Mouse (Mus musculus) frontal cortex, adult 2 months (tissue): Measurements from ENCODE around the gene Gimap1. TPM values are rescaled to one million over a fixed set of nuclear protein-coding genes. Genes with fewer than 3 reads are reported as not detected.

Experiments used
- DNase-seq, 2 experiments: peaks; one replicate each; pipeline ENCODE4 v3.0.0; 2022; ENCODE audit warnings: low spot score in 1 of 2; ENCODE audit errors: extremely low spot score in 1 of 2
- polyA plus RNA-seq: library from polyadenylated mRNA; depleted of rRNA; stranded (reverse); fragments of >200 nt; gene quantifications from 2 replicates; pipeline ENCODE4 v1.2.3, GENCODE M21; 2012

Gene Gimap1
- polyA plus RNA-seq, 1 experiment, result 1.6 TPM

GRCm38 (mm10) chr6:48737688-48738087 is 1.2 kb upstream of the Gimap1 start:
- no peak for DNase-seq

- DNase-seq, result no peak
Observed at GRCm38 (mm10) chr6:48739780-48740055, 864 bp downstream of the Gimap1 start.

GRCm38 (mm10) chr6:48740501-48741169 is 1.8 kb downstream of the Gimap1 start:
- no peak for DNase-seq

- DNase-seq, result no peak
Observed at GRCm38 (mm10) chr6:48741273-48741672, 2.4 kb downstream of the Gimap1 start.

GRCm38 (mm10) chr6:48741711-48742206 is 2.9 kb downstream of the Gimap1 start:
- no peak for DNase-seq

GRCm38 (mm10) chr6:48742422-48743351 is 3.8 kb downstream of the Gimap1 start:
- DNase-seq, result no peak

GRCm38 (mm10) chr6:48745490-48745889 is 6.6 kb downstream of the Gimap1 start:
- no peak for DNase-seq

- DNase-seq, result peak in 1 of 2 experiments; percentile 40
Observed at GRCm38 (mm10) chr6:48745959-48746889, 7.4 kb downstream of the Gimap1 start, which contains the start of gene Gimap5. Gene Gimap5, plus strand, starts transcription at chr6:48746197.

- DNase-seq, result no peak
Observed at GRCm38 (mm10) chr6:48747091-48747966, 8.5 kb downstream of the Gimap1 start.

GRCm38 (mm10) chr6:48763567-48764270 is 24.9 kb downstream of the Gimap1 start:
- no peak for DNase-seq

GRCm38 (mm10) chr6:48764496-48764895 is 25.6 kb downstream of the Gimap1 start:
- DNase-seq, result no peak

GRCm38 (mm10) chr6:48768178-48768869 is 29.5 kb downstream of the Gimap1 start:
- DNase-seq, result no peak

GRCm38 (mm10) chr6:48768933-48769332 is 30.1 kb downstream of the Gimap1 start:
- DNase-seq, result no peak

- no peak for DNase-seq
Observed at GRCm38 (mm10) chr6:48770696-48771095, 31.8 kb downstream of the Gimap1 start, which contains the start of gene Gimap3. Gene Gimap3, minus strand, starts transcription at chr6:48770851.

GRCm38 (mm10) chr6:48772030-48772429 is 33.2 kb downstream of the Gimap1 start:
- DNase-seq, result peak; percentile 32 to 88

- no peak for DNase-seq
Observed at GRCm38 (mm10) chr6:48784406-48784805, 45.6 kb downstream of the Gimap1 start.

- no peak for DNase-seq
Observed at GRCm38 (mm10) chr6:48785189-48785588, 46.3 kb downstream of the Gimap1 start.

- no peak for DNase-seq
Observed at GRCm38 (mm10) chr6:48785601-48786000, 46.7 kb downstream of the Gimap1 start.
